Mouse (Mus musculus): ENCODE measurements around the gene Tmem52. TPM values are rescaled to one million over a fixed set of nuclear protein-coding genes. Genes with fewer than 3 reads are reported as not detected.

Tmem52 gene
- polyA plus RNA-seq, 1 experiment = not detected

GRCm38 (mm10) chr4:155428442-155428841 is 40.5 kb upstream of the Tmem52 start:
- no peak overlapping the region for H3K4me3 ChIP-seq
- peaks cover 78% of the 10 kb centered on the region for H3K27me3 ChIP-seq (ENCODE audit: control insufficient read depth, insufficient read depth, insufficient read length)
- H3ac ChIP-seq (ENCODE audit: control insufficient read depth, insufficient read length) = no peak overlapping the region
- no peaks in the 10 kb centered on the region for H3K36me3 ChIP-seq (ENCODE audit: control insufficient read depth, insufficient read depth)
- no peak overlapping the region for H3K4me2 ChIP-seq (ENCODE audit: low read depth)
- no peaks in the 10 kb centered on the region for H3K79me2 ChIP-seq (ENCODE audit: control insufficient read depth, insufficient read depth)
- TF ChIP-seq MYOG (IDR thresholded peaks at IDR 0.05; ENCODE audit: control insufficient read depth in 1 of 3, insufficient read depth in 1 of 3, insufficient read length in 2 of 3, low read depth in 2 of 3) (no peak), CEBPB (IDR thresholded peaks at IDR 0.05; ENCODE audit: insufficient read depth, poor library complexity, severe bottlenecking) (no peak), TCF3 (IDR thresholded peaks at IDR 0.05; ENCODE audit: insufficient read length, low read depth) (no peak), E2F4 (IDR thresholded peaks at IDR 0.05; ENCODE audit: insufficient read depth) (no peak), SRF (IDR thresholded peaks at IDR 0.05; ENCODE audit: control insufficient read depth, insufficient read length, low read depth) (no peak), MYOD1 (IDR thresholded peaks at IDR 0.05; ENCODE audit: control insufficient read depth in 1 of 3, insufficient read length in 2 of 3, low read depth in 2 of 3) (no peak)

- H3K79me2 ChIP-seq (ENCODE audit: control insufficient read depth, insufficient read depth) = no peaks in the 10 kb centered on the region
- peaks cover 71% of the 10 kb centered on the region for H3K27me3 ChIP-seq (ENCODE audit: control insufficient read depth, insufficient read depth, insufficient read length)
- no peak overlapping the region for H3K4me2 ChIP-seq (ENCODE audit: low read depth)
- no peak overlapping the region for H3K4me3 ChIP-seq
- no peak overlapping the region for H3ac ChIP-seq (ENCODE audit: control insufficient read depth, insufficient read length)
- no peak for TF ChIP-seq MAX (IDR thresholded peaks at IDR 0.05; ENCODE audit: low read depth)
- no peak for TF ChIP-seq POLR2AphosphoS2 (IDR thresholded peaks at IDR 0.05; ENCODE audit: insufficient read length, low read depth)
- TF ChIP-seq MYOD1 (IDR thresholded peaks at IDR 0.05; ENCODE audit: control insufficient read depth in 1 of 3, insufficient read length in 2 of 3, low read depth in 2 of 3) = no peak
- no peak for TF ChIP-seq E2F4 (IDR thresholded peaks at IDR 0.05; ENCODE audit: insufficient read depth)
- no peak for TF ChIP-seq TCF12 (IDR thresholded peaks at IDR 0.05; ENCODE audit: insufficient read depth, poor library complexity, severe bottlenecking)
- TF ChIP-seq CEBPB (IDR thresholded peaks at IDR 0.05; ENCODE audit: insufficient read depth, poor library complexity, severe bottlenecking) = no peak
- no peak for TF ChIP-seq USF1 (IDR thresholded peaks at IDR 0.05; ENCODE audit: low read depth)
- TF ChIP-seq MYOG (IDR thresholded peaks at IDR 0.05; ENCODE audit: control insufficient read depth in 1 of 3, insufficient read depth in 1 of 3, insufficient read length in 2 of 3, low read depth in 2 of 3) = no peak
- no peak for TF ChIP-seq SRF (IDR thresholded peaks at IDR 0.05; ENCODE audit: control insufficient read depth, insufficient read length, low read depth)
- TF ChIP-seq POLR2A (IDR thresholded peaks at IDR 0.05; ENCODE audit: insufficient read length, low read depth) = no peak
- no peak for TF ChIP-seq REST (IDR thresholded peaks at IDR 0.05; ENCODE audit: insufficient read depth, insufficient read length)
- no peak for TF ChIP-seq TCF3 (IDR thresholded peaks at IDR 0.05; ENCODE audit: insufficient read length, low read depth)
- H3K36me3 ChIP-seq (ENCODE audit: control insufficient read depth, insufficient read depth) = no peaks in the 10 kb centered on the region
Measured at GRCm38 (mm10) chr4:155429202-155429601, 39.7 kb upstream of the Tmem52 start.

- TF ChIP-seq TCF12 (IDR thresholded peaks at IDR 0.05; ENCODE audit: insufficient read depth, poor library complexity, severe bottlenecking) (no peak), MYOD1 (IDR thresholded peaks at IDR 0.05; ENCODE audit: control insufficient read depth in 1 of 3, insufficient read length in 2 of 3, low read depth in 2 of 3) (peak in 1 of 3 experiments; percentile 9), TCF3 (IDR thresholded peaks at IDR 0.05; ENCODE audit: insufficient read length, low read depth) (no peak)
- Histone ChIP-seq H3K36me3 (ENCODE audit: control insufficient read depth, insufficient read depth) (no peaks in the 10 kb centered on the region), H3K4me3 (no peak overlapping the region), H3K79me2 (ENCODE audit: control insufficient read depth, insufficient read depth) (no peaks in the 10 kb centered on the region), H3ac (ENCODE audit: control insufficient read depth, insufficient read length) (no peak overlapping the region), H3K4me2 (ENCODE audit: low read depth) (no peak overlapping the region), H3K27me3 (ENCODE audit: control insufficient read depth, insufficient read depth, insufficient read length) (peaks cover 70% of the 10 kb centered on the region)
Measured at GRCm38 (mm10) chr4:155432358-155432757, 36.6 kb upstream of the Tmem52 start.

- H3K4me2 ChIP-seq (ENCODE audit: low read depth) = no peak overlapping the region
- no peak overlapping the region for H3ac ChIP-seq (ENCODE audit: control insufficient read depth, insufficient read length)
- no peak for TF ChIP-seq USF1 (IDR thresholded peaks at IDR 0.05; ENCODE audit: low read depth)
- no peak for TF ChIP-seq MYOD1 (IDR thresholded peaks at IDR 0.05; ENCODE audit: control insufficient read depth in 1 of 3, insufficient read length in 2 of 3, low read depth in 2 of 3)
- no peak for TF ChIP-seq POLR2AphosphoS2 (IDR thresholded peaks at IDR 0.05; ENCODE audit: insufficient read length, low read depth)
- TF ChIP-seq MAX (IDR thresholded peaks at IDR 0.05; ENCODE audit: low read depth) = no peak
- H3K79me2 ChIP-seq (ENCODE audit: control insufficient read depth, insufficient read depth) = no peaks in the 10 kb centered on the region
- H3K4me3 ChIP-seq = no peak overlapping the region
- peaks cover 72% of the 10 kb centered on the region for H3K27me3 ChIP-seq (ENCODE audit: control insufficient read depth, insufficient read depth, insufficient read length)
- no peaks in the 10 kb centered on the region for H3K36me3 ChIP-seq (ENCODE audit: control insufficient read depth, insufficient read depth)
Measured at GRCm38 (mm10) chr4:155433993-155434392, 34.9 kb upstream of the Tmem52 start.

GRCm38 (mm10) chr4:155442808-155443207 is 26.1 kb upstream of the Tmem52 start:
- Histone ChIP-seq H3K4me2 (ENCODE audit: low read depth) (no peak overlapping the region), H3K36me3 (ENCODE audit: control insufficient read depth, insufficient read depth) (no peaks in the 10 kb centered on the region), H3K4me3 (no peak overlapping the region), H3K79me2 (ENCODE audit: control insufficient read depth, insufficient read depth) (no peaks in the 10 kb centered on the region), H3K27me3 (ENCODE audit: control insufficient read depth, insufficient read depth, insufficient read length) (peaks cover 58% of the 10 kb centered on the region), H3ac (ENCODE audit: control insufficient read depth, insufficient read length) (no peak overlapping the region)
- no peak for TF ChIP-seq TCF3 (IDR thresholded peaks at IDR 0.05; ENCODE audit: insufficient read length, low read depth)
- no peak for TF ChIP-seq REST (IDR thresholded peaks at IDR 0.05; ENCODE audit: insufficient read depth, insufficient read length)
- TF ChIP-seq E2F4 (IDR thresholded peaks at IDR 0.05; ENCODE audit: insufficient read depth) = no peak
- no peak for TF ChIP-seq SRF (IDR thresholded peaks at IDR 0.05; ENCODE audit: control insufficient read depth, insufficient read length, low read depth)
- no peak for TF ChIP-seq CEBPB (IDR thresholded peaks at IDR 0.05; ENCODE audit: insufficient read depth, poor library complexity, severe bottlenecking)
- no peak for TF ChIP-seq MYOD1 (IDR thresholded peaks at IDR 0.05; ENCODE audit: control insufficient read depth in 1 of 3, insufficient read length in 2 of 3, low read depth in 2 of 3)
- no peak for TF ChIP-seq MYOG (IDR thresholded peaks at IDR 0.05; ENCODE audit: control insufficient read depth in 1 of 3, insufficient read depth in 1 of 3, insufficient read length in 2 of 3, low read depth in 2 of 3)
- no peak for TF ChIP-seq POLR2AphosphoS2 (IDR thresholded peaks at IDR 0.05; ENCODE audit: insufficient read length, low read depth)
- TF ChIP-seq TCF12 (IDR thresholded peaks at IDR 0.05; ENCODE audit: insufficient read depth, poor library complexity, severe bottlenecking) = no peak
- no peak for TF ChIP-seq USF1 (IDR thresholded peaks at IDR 0.05; ENCODE audit: low read depth)
- no peak for TF ChIP-seq POLR2A (IDR thresholded peaks at IDR 0.05; ENCODE audit: insufficient read length, low read depth)
